Mouse (Mus musculus) small intestine, adult 2 months (tissue): ENCODE results near the gene Cep57l1. TPM values are rescaled to one million over a fixed set of nuclear protein-coding genes. Genes with fewer than 3 reads are reported as not detected.
A peak's percentile ranks its signal among the peaks of the same experiment; 100 is the strongest.

Source experiments
- H3K27ac ChIP-seq: fragments of 200-500 bp; 2 replicates; pipeline ENCODE4 v1.5.1; 2012; ENCODE audit warnings: low read depth, low read length, control low read depth, inconsistent platforms; ENCODE audit not compliant: insufficient read depth
- H3K27me3 ChIP-seq: fragments of 200-500 bp; 2 replicates; pipeline ENCODE4 v1.6.1; 2012; ENCODE audit warnings: mild to moderate bottlenecking, moderate library complexity, low read length, inconsistent platforms; ENCODE audit not compliant: control insufficient read depth, insufficient read depth
- H3K36me3 ChIP-seq: fragments of 200-500 bp; 2 replicates; pipeline ENCODE4 v1.6.1; 2012; ENCODE audit warnings: mild to moderate bottlenecking, low read length, control low read depth, inconsistent platforms; ENCODE audit not compliant: control insufficient read depth, insufficient read depth
- H3K4me1 ChIP-seq: fragments of 200-500 bp; 2 replicates; pipeline ENCODE4 v1.6.1; 2012; ENCODE audit warnings: low read length, inconsistent platforms, mixed read lengths; ENCODE audit not compliant: control insufficient read depth, insufficient read depth, insufficient read length
- H3K4me3 ChIP-seq: fragments of 200-500 bp; 2 replicates; pipeline ENCODE4 v1.5.1; 2012; ENCODE audit warnings: low read depth, mild to moderate bottlenecking, control low read depth, inconsistent platforms, low read length, moderate library complexity
- CTCF ChIP-seq: fragments of 200-500 bp; IDR thresholded peaks from 2 replicates; pipeline ENCODE4 v1.5.1; 2012; ENCODE audit warnings: low read depth, mild to moderate bottlenecking, control low read depth, inconsistent platforms, low read length, moderate library complexity, mixed read lengths; ENCODE audit not compliant: insufficient replicate concordance, insufficient read length; ENCODE audit errors: extremely low read depth
- POLR2A ChIP-seq: fragments of 200-500 bp; IDR thresholded peaks from 2 replicates; pipeline ENCODE4 v1.6.1; 2012; ENCODE audit warnings: low read depth, mild to moderate bottlenecking, control low read depth, inconsistent platforms, low read length, moderate library complexity
- WGBS: fragments of 180-500 bp; shearing (Covaris S2); methylation state at CpG from one replicate; pipeline ENCODE4 v1.1.7; 2018; 5-methylcytosine and 5-hydroxymethylcytosine counted together
- polyA plus RNA-seq: library from polyadenylated mRNA; depleted of rRNA; stranded (reverse); fragments of >200 nt; gene quantifications from 2 replicates; pipeline ENCODE4 v1.2.3, GENCODE M21; 2012

Gene Cep57l1
- polyA plus RNA-seq, 1 experiment = 0.52 TPM

- Histone ChIP-seq H3K36me3 (peaks cover 9% of the 10 kb centered on the region; the same call in 1 of the 2 replicates), H3K4me3 (no peak overlapping the region), H3K4me1 (no peaks in the 10 kb centered on the region), H3K27ac (no peak overlapping the region), H3K27me3 (no peaks in the 10 kb centered on the region)
- WGBS = 85% methylated on average over 2 of the region's 2 CpGs
- TF ChIP-seq CTCF (no peak), POLR2A (no peak)
Measured at GRCm38 (mm10) chr10:41805729-41806355, 3.8 kb downstream of the Cep57l1 start.

GRCm38 (mm10) chr10:41804711-41805110 is 5.0 kb downstream of the Cep57l1 start:
- no peak for TF ChIP-seq CTCF
- no peak for TF ChIP-seq POLR2A
- Histone ChIP-seq H3K4me1 (no peaks in the 10 kb centered on the region), H3K27me3 (no peaks in the 10 kb centered on the region), H3K36me3 (peaks cover 10% of the 10 kb centered on the region; the same call in 1 of the 2 replicates), H3K4me3 (no peak overlapping the region), H3K27ac (no peak overlapping the region)
- WGBS = 94% methylated on average over 3 of the region's 3 CpGs

GRCm38 (mm10) chr10:41803467-41803866 is 6.2 kb downstream of the Cep57l1 start:
- Histone ChIP-seq H3K36me3 (peaks cover 11% of the 10 kb centered on the region; the same call in 1 of the 2 replicates), H3K4me1 (no peaks in the 10 kb centered on the region), H3K27me3 (no peaks in the 10 kb centered on the region), H3K27ac (no peak overlapping the region), H3K4me3 (no peak overlapping the region)
- TF ChIP-seq CTCF = no peak
- TF ChIP-seq POLR2A = no peak
- 96% methylated on average over 8 of the region's 8 CpGs for WGBS

GRCm38 (mm10) chr10:41797253-41797652 is 12.4 kb downstream of the Cep57l1 start:
- Histone ChIP-seq H3K27me3 (no peaks in the 10 kb centered on the region), H3K4me1 (no peaks in the 10 kb centered on the region), H3K36me3 (peaks cover 16% of the 10 kb centered on the region; the same call in 1 of the 2 replicates), H3K27ac (no peak overlapping the region), H3K4me3 (no peak overlapping the region)
- 97% methylated on average over 8 of the region's 8 CpGs for whole genome bisulfite sequencing
- TF ChIP-seq CTCF = no peak
- no peak for TF ChIP-seq POLR2A

GRCm38 (mm10) chr10:41792375-41792774 is 17.3 kb downstream of the Cep57l1 start:
- 98% methylated on average over 6 of the region's 6 CpGs for WGBS
- Histone ChIP-seq H3K27me3 (no peaks in the 10 kb centered on the region), H3K36me3 (0 out of 2 replicates have a peak, but pooled peaks cover 2% of the 10 kb centered on the region), H3K4me3 (no peak overlapping the region), H3K4me1 (no peaks in the 10 kb centered on the region), H3K27ac (no peak overlapping the region)
- no peak for TF ChIP-seq POLR2A
- no peak for TF ChIP-seq CTCF

- Histone ChIP-seq H3K27ac (no peak overlapping the region), H3K4me1 (peaks cover 2% of the 10 kb centered on the region; the same call in 1 of the 2 replicates), H3K4me3 (peak overlapping the region; percentile 19; the same call in 1 of the 2 replicates), H3K36me3 (no peaks in the 10 kb centered on the region), H3K27me3 (no peaks in the 10 kb centered on the region)
- 53% methylated on average over 6 of the region's 6 CpGs for WGBS
- TF ChIP-seq POLR2A (no peak), CTCF (no peak)
Measured at GRCm38 (mm10) chr10:41767254-41767653, 42.4 kb downstream of the Cep57l1 start.

GRCm38 (mm10) chr10:41766280-41766679 is 43.4 kb downstream of the Cep57l1 start:
- Histone ChIP-seq H3K27ac (no peak overlapping the region), H3K27me3 (no peaks in the 10 kb centered on the region), H3K4me1 (peaks cover 2% of the 10 kb centered on the region; the same call in 1 of the 2 replicates), H3K36me3 (no peaks in the 10 kb centered on the region), H3K4me3 (no peak overlapping the region)
- 61% methylated on average over 4 of the region's 4 CpGs for WGBS
- TF ChIP-seq POLR2A = no peak
- no peak for TF ChIP-seq CTCF
